ENCODE assay signal across 15 mouse cellular contexts in genomic region chr19:32199861-32200574, GRCm38 (mm10).
DNase-seq lines count a peak whose midpoint lies in the region; ATAC-seq and TF ChIP-seq lines count a peak whose summit lies in the region.
"Had no signal": no experiment of that assay in that cellular context is flagged by ENCODE, and none has a peak within 500 bp of the region (broad histone marks: within the 10 kb centered on the region; RNA-seq: fewer than 3 reads in every experiment).

No protein-coding gene starts in this region.

- peaks cover 67% of the 10 kb centered on the region for H3K4me1 ChIP-seq in heart, embryonic 13.5 days
- H3K4me1 ChIP-seq in liver, embryonic 11.5 days (replicated peaks; ENCODE audit: control insufficient read depth, insufficient read depth, low read length) = peaks cover 39% of the 10 kb centered on the region
- H3K4me1 ChIP-seq in liver, embryonic 14.5 days (replicated peaks; ENCODE audit: control insufficient read depth in 2 of 2, insufficient read depth in 2 of 2, low read length in 1 of 2) = peaks cover 24 to 50% of the 10 kb centered on the region in 2 experiments
- 0 out of 2 replicates have a peak, but pooled peaks cover 8% of the 10 kb centered on the region for H3K4me1 ChIP-seq in embryonic facial prominence, embryonic 10.5 days

- peak; percentile 69 for TF ChIP-seq EP300 in liver, embryonic 14.5 days (IDR thresholded peaks at IDR 0.05; ENCODE audit: low read depth)

- H3K36me3 ChIP-seq in heart, embryonic 13.5 days = peaks cover 8% of the 10 kb centered on the region; the same call in 1 of the 2 replicates
- no peaks in the 10 kb centered on the region for H3K36me3 ChIP-seq in liver, embryonic 11.5 days (ENCODE audit: control insufficient read depth, insufficient read depth, low read length)
- no peaks in the 10 kb centered on the region; the same call in 1 of the 2 replicates for H3K36me3 ChIP-seq in liver, embryonic 14.5 days (replicated peaks; ENCODE audit: control insufficient read depth, insufficient read depth, low read depth)
- peaks cover 9% of the 10 kb centered on the region for H3K36me3 ChIP-seq in splenic B cell, adult 2 months (ENCODE audit: control insufficient read depth, insufficient read depth, low read length, poor library complexity, severe bottlenecking)
- H3K36me3 ChIP-seq in embryonic facial prominence, embryonic 10.5 days (replicated peaks) = no peaks in the 10 kb centered on the region
- H3K36me3 ChIP-seq: embryonic facial prominence, embryonic 12.5 days had no signal

- intact Hi-C loops in heart, postnatal 14 days (cut with DNase I) = no loop called here

- peak overlapping the region; percentile 49; the same call in 1 of the 2 replicates for H3K27ac ChIP-seq in heart, embryonic 13.5 days (replicated peaks)
- H3K27ac ChIP-seq in liver, embryonic 11.5 days (ENCODE audit: low read depth, low read length) = no peak overlapping the region
- no peak overlapping the region for H3K27ac ChIP-seq in liver, embryonic 14.5 days
- H3K27ac ChIP-seq in embryonic facial prominence, embryonic 10.5 days (replicated peaks) = no peak overlapping the region
- H3K27ac ChIP-seq: embryonic facial prominence, embryonic 12.5 days had no signal

- H3K4me3 ChIP-seq in heart, embryonic 13.5 days = no peak overlapping the region
- H3K4me3 ChIP-seq in liver, embryonic 11.5 days (ENCODE audit: low read depth, low read length) = no peak overlapping the region
- no peak overlapping the region for H3K4me3 ChIP-seq in liver, embryonic 14.5 days (ENCODE audit: insufficient read depth in 1 of 2, low read depth in 2 of 2, low read length in 2 of 2)
- H3K4me3 ChIP-seq in embryonic facial prominence, embryonic 10.5 days = no peak overlapping the region
- H3K4me3 ChIP-seq: embryonic facial prominence, embryonic 12.5 days; myocyte had no signal

- no peak overlapping the region for H3K4me2 ChIP-seq in heart, embryonic 13.5 days
- no peak overlapping the region for H3K4me2 ChIP-seq in liver, embryonic 11.5 days
- H3K4me2 ChIP-seq in liver, embryonic 14.5 days (ENCODE audit: low read depth) = no peak overlapping the region
- H3K4me2 ChIP-seq: embryonic facial prominence, embryonic 12.5 days had no signal

- no peaks in the 10 kb centered on the region for H3K27me3 ChIP-seq in heart, embryonic 13.5 days (replicated peaks)
- no peaks in the 10 kb centered on the region for H3K27me3 ChIP-seq in liver, embryonic 11.5 days (replicated peaks; ENCODE audit: control insufficient read depth, insufficient read depth, low read length)
- H3K27me3 ChIP-seq in liver, embryonic 14.5 days (ENCODE audit: control insufficient read depth, insufficient read depth, low read length) = no peaks in the 10 kb centered on the region
- H3K27me3 ChIP-seq in splenic B cell, adult 2 months (ENCODE audit: control insufficient read depth, insufficient read depth, low read length, poor library complexity, severe bottlenecking) = no peaks in the 10 kb centered on the region
- H3K27me3 ChIP-seq in embryonic facial prominence, embryonic 10.5 days (replicated peaks; ENCODE audit: low read depth, poor library complexity, severe bottlenecking) = no peaks in the 10 kb centered on the region
- H3K27me3 ChIP-seq: embryonic facial prominence, embryonic 12.5 days had no signal

- DNase-seq in heart, postnatal 14 days = no peak
- DNase-seq in liver, embryonic 11.5 days (ENCODE audit: low spot score) = no peak
- no peak for DNase-seq in liver
- no peak for DNase-seq in liver, embryonic 14.5 days (ENCODE audit: low read depth in 3 of 3, low spot score in 3 of 3)
- DNase-seq in splenic B cell, adult 2 months (ENCODE audit: low read depth, low spot score) = peak; percentile 40
- DNase-seq in embryonic facial prominence, embryonic 10.5 days (ENCODE audit: low spot score) = no peak
- DNase-seq in ovary, postnatal 36 days (ENCODE audit: low spot score) = no peak
- DNase-seq: adrenal gland, postnatal 36 days; cerebellum, adult 18-20 months; spleen, adult 18-20 months; thymus, adult 2 months had no signal

- peak; percentile 32; the same call in 1 of the 2 replicates for TF ChIP-seq CTCF in liver, embryonic 14.5 days (IDR thresholded peaks at IDR 0.05; ENCODE audit: low read depth)

- H3K9me3 ChIP-seq in heart, embryonic 13.5 days = no peaks in the 10 kb centered on the region
- no peaks in the 10 kb centered on the region for H3K9me3 ChIP-seq in liver, embryonic 11.5 days (ENCODE audit: control insufficient read depth, low read length)
- H3K9me3 ChIP-seq in liver, embryonic 14.5 days (ENCODE audit: control insufficient read depth, low read length) = no peaks in the 10 kb centered on the region
- no peaks in the 10 kb centered on the region for H3K9me3 ChIP-seq in embryonic facial prominence, embryonic 10.5 days
- H3K9me3 ChIP-seq: embryonic facial prominence, embryonic 12.5 days had no signal

- H3K9ac ChIP-seq in heart, embryonic 13.5 days = peak overlapping the region; percentile 4; the same call in 1 of the 2 replicates
- H3K9ac ChIP-seq in liver, embryonic 11.5 days (ENCODE audit: low read depth, low read length) = no peak overlapping the region
- H3K9ac ChIP-seq in liver, embryonic 14.5 days (replicated peaks) = no peak overlapping the region
- H3K9ac ChIP-seq: embryonic facial prominence, embryonic 12.5 days had no signal

- 50% methylated on average over 4 of the region's 4 CpGs for WGBS in heart, embryonic 13.5 days
- WGBS in liver, embryonic 11.5 days = 69% methylated on average over 4 of the region's 4 CpGs
- 59% methylated on average over 4 of the region's 4 CpGs for WGBS in liver, embryonic 14.5 days (ENCODE audit: insufficient replicate concordance)
- 90% methylated on average over 4 of the region's 4 CpGs for WGBS in embryonic facial prominence, embryonic 10.5 days

- no peak for ATAC-seq in heart, embryonic 13.5 days (ENCODE audit: extremely low read depth, insufficient number of reproducible peaks, low FRiP score, low TSS enrichment)
- ATAC-seq in liver, embryonic 11.5 days (replicated peaks; ENCODE audit: low FRiP score) = peak; percentile 53; the same call in 1 of the 2 replicates
- ATAC-seq in liver, embryonic 14.5 days (ENCODE audit: insufficient read depth) = peak; percentile 58
- ATAC-seq: forebrain, embryonic 14.5 days had no signal
